Mouse (Mus musculus) cortical plate, adult 2 months (tissue): ENCODE measurements around the gene Smim6.

ENCODE experiments used
- CTCF ChIP-seq: fragments of 200-500 bp; IDR thresholded peaks from 2 replicates; pipeline ENCODE4 v1.5.1; 2011; ENCODE audit warnings: mild to moderate bottlenecking, control low read depth, low read length; ENCODE audit not compliant: insufficient read depth; ENCODE audit errors: extremely low read depth
- POLR2A ChIP-seq: fragments of 200-500 bp; IDR thresholded peaks from 2 replicates; pipeline ENCODE4 v1.6.1; 2011; ENCODE audit warnings: mild to moderate bottlenecking, low read length, control low read depth; ENCODE audit not compliant: insufficient read depth; ENCODE audit errors: extremely low read depth

DNA sequence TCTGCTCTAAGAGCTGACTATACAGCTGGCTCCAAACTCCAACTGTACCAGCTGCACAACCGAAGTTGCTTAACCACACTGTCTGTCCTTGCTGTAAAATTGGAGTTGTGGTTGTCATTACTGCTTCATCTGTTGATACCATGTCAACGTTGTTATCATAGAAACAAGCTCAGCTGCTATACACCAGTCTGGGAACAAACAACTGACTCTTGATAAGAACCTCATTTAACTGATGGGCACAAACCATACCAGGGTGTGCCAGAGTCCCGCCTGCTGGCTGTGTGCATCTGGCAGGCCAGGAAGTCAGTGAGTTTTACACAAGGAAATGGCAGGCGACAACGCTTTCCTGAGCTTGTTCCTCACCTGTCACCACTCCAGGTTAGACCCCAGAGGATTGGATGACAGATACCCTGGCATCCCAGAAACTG lies 669 bp upstream of the Smim6 start:
- TF ChIP-seq CTCF (no peak), POLR2A (no peak)
